Mouse (Mus musculus) c-Kit-negative CD71-positive TER-119-positive erythroid progenitor cells, embryonic 14.5 days (primary cell): ENCODE data around the gene Itfg2.
"Not testable (repeated sequence)": the region's sequence is repeated elsewhere in the genome, so short reads cannot be mapped to it uniquely, and the experiment has no call there.

Experiments
- DNase-seq: peaks from one replicate; pipeline ENCODE4 v3.0.0-alpha.2; 2013; ENCODE audit warnings: low read depth, low spot score

The Itfg2 gene

DNA sequence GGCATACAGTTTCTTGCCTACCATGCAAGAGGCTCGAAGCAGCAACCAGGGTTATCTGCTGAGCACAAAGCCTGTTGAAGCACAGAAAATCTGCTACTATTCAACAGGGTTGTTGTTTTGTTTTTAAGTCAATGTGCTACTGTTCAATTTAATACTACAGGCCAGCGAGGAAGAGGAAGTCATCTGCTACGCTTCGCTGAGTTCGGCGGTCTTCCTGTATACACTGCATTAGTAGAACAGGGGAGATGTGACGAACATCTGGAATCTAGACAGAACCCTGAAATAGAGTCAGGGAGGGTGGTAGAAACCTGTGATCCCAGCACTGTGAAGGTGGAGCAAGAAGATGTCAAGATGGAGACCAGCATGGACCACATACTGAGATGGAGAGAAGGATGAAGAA, 41.0 kb downstream of the Itfg2 start:
- DNase-seq: no peak

- no peak for DNase-seq
Measured at GRCm38 (mm10) chr6:128381254-128381653, 43.5 kb downstream of the Itfg2 start.

GRCm38 (mm10) chr6:128380594-128381167, 44.0 kb downstream of the Itfg2 start:
- DNase-seq: not testable (repeated sequence)

- no peak for DNase-seq
Measured at GRCm38 (mm10) chr6:128379636-128380035, 45.1 kb downstream of the Itfg2 start.

GRCm38 (mm10) chr6:128376371-128377085, 48.2 kb downstream of the Itfg2 start:
- no peak for DNase-seq

DNA sequence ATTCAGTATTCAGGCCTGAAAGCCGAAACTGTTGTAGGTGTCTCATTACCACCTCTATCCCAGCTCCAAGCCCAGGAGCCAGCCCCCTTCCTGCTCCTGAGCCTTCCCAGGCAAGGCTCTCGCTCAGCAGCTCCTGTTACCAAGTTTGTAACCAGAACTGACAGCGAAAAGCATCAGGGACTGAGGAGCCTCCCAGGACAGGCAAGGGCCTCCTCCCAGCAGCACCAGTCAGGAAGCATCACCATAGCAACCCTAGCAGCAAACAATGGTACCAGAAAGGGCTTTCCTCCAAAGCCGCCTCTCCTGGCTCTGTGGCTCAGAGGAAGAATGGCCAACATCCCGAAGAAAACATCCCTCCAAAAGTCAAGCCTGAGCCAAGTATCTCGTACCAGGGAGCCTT, 49.5 kb downstream of the Itfg2 start, which contains the start of the genes Tex52 and Gm44596:
Tex52 (plus strand) TSS at position 265 of the 400 bp plus-strand sequence.
Gm44596 (plus strand) TSS at position 312 of the 400 bp plus-strand sequence.
- no peak for DNase-seq

DNA sequence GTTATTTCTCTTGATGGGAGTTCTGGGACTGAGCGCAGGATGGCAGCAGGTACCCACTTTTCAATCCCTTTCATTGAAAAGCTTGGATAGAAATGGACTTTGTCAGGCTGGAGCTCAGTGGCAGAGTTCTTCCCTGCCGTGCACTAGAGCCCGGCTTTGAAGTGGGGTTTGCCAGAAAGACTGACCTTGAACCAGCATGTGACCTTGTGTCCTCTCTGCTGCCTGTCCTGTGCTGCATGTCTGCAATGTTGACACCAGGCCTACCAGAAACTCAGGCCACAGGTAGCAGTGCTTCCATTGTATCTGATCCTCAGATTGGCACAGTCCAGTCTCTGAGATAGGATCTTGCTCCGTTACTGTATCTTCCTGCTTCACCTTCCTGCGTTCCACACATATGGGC, 54.7 kb downstream of the Itfg2 start:
- no peak for DNase-seq

DNA sequence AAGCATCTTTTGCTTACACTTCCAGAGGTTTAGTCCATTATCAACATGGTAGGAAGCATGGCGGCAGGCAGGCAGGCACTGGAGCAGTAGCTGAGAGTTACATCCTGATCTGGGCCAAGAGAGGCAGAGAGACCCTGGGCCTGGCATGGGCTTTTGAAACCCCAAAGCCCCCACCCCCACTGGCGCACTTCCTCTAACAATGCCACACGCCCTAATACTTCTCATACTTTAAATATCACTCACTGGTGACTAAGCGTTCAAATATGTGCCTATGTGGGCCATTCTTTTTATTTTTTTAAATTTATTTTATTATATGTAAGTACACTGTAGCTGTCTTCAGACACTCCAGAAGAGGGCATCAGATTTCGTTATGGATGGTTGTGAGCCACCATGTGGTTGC, 58.3 kb downstream of the Itfg2 start:
- DNase-seq: no peak

GRCm38 (mm10) chr6:128364721-128365120, 60.0 kb downstream of the Itfg2 start:
- no peak for DNase-seq

DNA sequence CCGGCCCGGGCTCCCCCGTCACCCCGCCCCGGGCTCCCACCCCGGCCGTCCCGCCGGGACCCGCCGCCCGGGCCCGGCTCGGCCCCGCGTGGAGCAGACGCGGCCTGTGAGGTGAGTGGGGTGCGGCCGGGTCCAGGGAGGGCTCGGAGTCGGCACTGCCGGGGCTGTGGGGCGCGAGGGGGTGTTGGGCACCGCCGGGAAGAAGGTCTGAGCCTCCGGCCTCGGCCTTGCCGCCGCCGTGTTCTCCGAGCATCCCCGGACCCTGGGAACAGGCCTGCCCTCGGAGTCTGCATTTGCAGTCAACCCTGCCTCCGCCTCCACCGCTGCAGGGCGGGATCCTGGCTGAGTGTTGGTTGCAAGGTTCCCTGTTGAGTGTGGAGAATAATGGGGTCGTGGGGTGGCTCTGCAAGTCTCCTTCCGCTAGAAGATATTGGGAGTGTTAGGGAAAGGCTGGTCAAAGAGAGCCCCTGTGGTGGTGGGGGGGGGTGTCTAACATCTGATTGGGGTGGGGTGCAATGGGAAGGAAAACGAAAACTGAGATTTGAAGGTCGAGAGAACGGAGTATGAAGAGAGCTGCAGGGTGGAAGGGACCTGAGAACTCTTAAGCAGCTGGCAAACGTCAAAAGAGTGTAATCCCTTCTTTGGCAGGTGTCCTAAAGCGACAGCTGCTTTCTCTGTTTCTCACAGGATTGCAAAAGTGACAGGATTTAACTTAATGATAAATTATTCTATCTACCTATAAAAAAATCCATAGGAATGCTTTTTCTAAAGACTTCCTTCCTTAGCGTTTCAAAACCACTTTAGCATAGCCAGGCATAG, 61.5 kb downstream of the Itfg2 start:
- DNase-seq: peak; percentile 26

GRCm38 (mm10) chr6:128362381-128363006, 62.2 kb downstream of the Itfg2 start, which contains the start of the genes Rhno1 and Foxm1:
Gene Rhno1 (minus strand): TSS chr6:128362911.
Gene Foxm1 (plus strand): TSS chr6:128362967.
- peak; percentile 68 for DNase-seq

DNA sequence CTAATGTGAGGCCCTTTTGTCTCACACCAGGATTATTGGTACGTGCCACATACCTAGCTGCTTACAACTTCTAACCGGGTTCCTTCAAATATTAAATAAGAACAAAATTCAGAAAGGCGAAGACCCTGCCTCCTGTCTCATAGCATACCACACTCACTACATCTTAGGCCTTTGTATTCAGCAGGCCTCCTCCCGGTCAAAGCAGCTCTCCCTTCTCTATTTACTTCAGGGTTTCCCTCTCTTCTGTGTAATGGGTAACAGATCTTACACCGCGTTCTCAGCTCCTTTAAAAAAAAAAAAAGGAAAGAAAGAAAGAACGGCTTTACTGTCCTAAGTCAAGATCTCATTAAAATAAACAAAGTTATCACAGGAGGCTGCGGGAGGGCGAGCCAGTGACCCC, 62.8 kb downstream of the Itfg2 start:
- no peak for DNase-seq
